Mouse (Mus musculus) liver, adult 2 months (tissue): ENCODE measurements at regions not wholly inside any gene's neighbourhood (a gene's known extent, or its start where the extent isn't known, plus 50 kb on each side); places are given as distances from the start of the nearest gene placed in this dataset.

Experiments used
- DNase-seq: peaks from one replicate; pipeline ENCODE4 v3.0.0-alpha.2; 2011; ENCODE audit warnings: low read depth, low spot score; ENCODE audit errors: extremely low read depth
- H3K27ac ChIP-seq: fragments of 200-500 bp; replicated peaks from 2 replicates; pipeline ENCODE4 v1.5.1; 2012; ENCODE audit warnings: low read depth, mild to moderate bottlenecking, control low read depth, inconsistent platforms, low read length; ENCODE audit not compliant: insufficient read depth
- H3K27me3 ChIP-seq: fragments of 200-500 bp; 2 replicates; pipeline ENCODE4 v1.6.1; 2012; ENCODE audit warnings: mild to moderate bottlenecking, moderate library complexity, low read length, inconsistent platforms; ENCODE audit not compliant: control insufficient read depth, insufficient read depth
- H3K36me3 ChIP-seq: fragments of 200-500 bp; 2 replicates; pipeline ENCODE4 v1.6.1; 2012; ENCODE audit warnings: low read length, inconsistent platforms; ENCODE audit not compliant: control insufficient read depth, insufficient read depth
- H3K4me1 ChIP-seq: fragments of 200-500 bp; 2 replicates; pipeline ENCODE4 v1.6.1; 2011; ENCODE audit warnings: low read length; ENCODE audit not compliant: control insufficient read depth, insufficient read depth
- H3K4me3 ChIP-seq: fragments of 200-500 bp; 2 replicates; pipeline ENCODE4 v1.5.1; 2011; ENCODE audit warnings: low read depth, mild to moderate bottlenecking, control low read depth, low read length, moderate library complexity; ENCODE audit not compliant: insufficient read depth
- H3K79me2 ChIP-seq: fragments of 200-500 bp; 2 replicates; pipeline ENCODE4 v1.6.1; 2012; ENCODE audit warnings: inconsistent platforms, mild to moderate bottlenecking, low read length, moderate library complexity; ENCODE audit not compliant: control insufficient read depth, insufficient read depth
- H3K9ac ChIP-seq: fragments of 200-500 bp; 2 replicates; pipeline ENCODE4 v1.6.1; 2012; ENCODE audit warnings: low read depth, mild to moderate bottlenecking, control low read depth, inconsistent platforms, low read length
- CTCF ChIP-seq: fragments of 200-500 bp; IDR thresholded peaks from 2 replicates; pipeline ENCODE4 v1.5.1; 2011; ENCODE audit warnings: low read depth, low read length, control low read depth
- POLR2A ChIP-seq: fragments of 200-500 bp; IDR thresholded peaks from 2 replicates; pipeline ENCODE4 v1.6.1; 2011; ENCODE audit warnings: low read length, control low read depth; ENCODE audit not compliant: insufficient read depth; ENCODE audit errors: extremely low read depth
- WGBS: fragments of 180-500 bp; shearing (Covaris S2); methylation state at CpG from one replicate; pipeline ENCODE4 v1.1.7; 2018; 5-methylcytosine and 5-hydroxymethylcytosine counted together

DNA sequence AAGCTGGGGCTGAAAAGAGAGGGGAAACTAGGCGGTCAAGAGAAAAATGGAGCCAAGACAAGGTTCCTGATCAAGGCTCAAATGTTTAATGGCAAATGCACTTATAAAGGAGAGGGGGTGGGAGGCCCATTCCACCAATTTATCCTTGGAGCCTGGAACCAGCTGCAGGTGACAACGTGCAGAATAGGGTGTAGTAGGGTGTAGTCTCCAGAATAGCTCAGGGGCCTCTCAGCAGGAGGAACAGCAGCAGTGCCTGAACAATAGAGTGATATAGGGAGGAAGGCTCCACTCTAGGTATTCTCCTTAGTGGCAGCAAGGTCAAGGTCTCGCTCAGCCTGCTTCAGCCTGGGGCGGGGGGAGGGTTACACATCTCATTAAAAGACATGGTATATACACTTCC is 451.7 kb downstream of the Ube2dnl2 start:
- WGBS: 60% methylated on average over 4 of the region's 4 CpGs
- H3K36me3 ChIP-seq: no peaks in the 10 kb centered on the region
- H3K27me3 ChIP-seq: no peaks in the 10 kb centered on the region
- H3K27ac ChIP-seq: no peak overlapping the region
- H3K4me1 ChIP-seq: no peaks in the 10 kb centered on the region
- no peaks in the 10 kb centered on the region for H3K79me2 ChIP-seq
- no peak for DNase-seq
- TF ChIP-seq CTCF (no peak), POLR2A (no peak)
- no peak overlapping the region for H3K4me3 ChIP-seq
- H3K9ac ChIP-seq: no peak overlapping the region

DNA sequence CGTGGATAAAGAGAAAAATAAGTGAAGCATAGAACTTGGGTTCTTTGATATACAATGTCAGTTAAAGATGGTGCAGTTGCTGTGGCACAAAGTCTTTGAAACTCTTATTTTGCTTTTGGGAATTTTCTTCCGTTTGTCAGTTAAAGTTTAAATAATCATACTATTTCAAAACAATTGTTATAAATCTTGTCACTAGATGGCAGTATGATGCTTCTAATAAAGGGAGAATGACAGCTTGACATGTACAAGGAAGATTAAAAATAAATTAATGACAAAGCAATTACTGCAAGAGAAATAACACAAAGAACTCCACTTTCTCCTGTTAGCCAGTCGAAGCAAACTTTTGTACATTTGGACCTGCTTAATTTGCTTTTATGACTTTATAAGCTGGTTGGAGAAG is 489.0 kb downstream of the Ube2dnl2 start:
- H3K4me1 ChIP-seq: no peaks in the 10 kb centered on the region
- no peaks in the 10 kb centered on the region for H3K36me3 ChIP-seq
- H3K4me3 ChIP-seq: no peak overlapping the region
- no peaks in the 10 kb centered on the region for H3K27me3 ChIP-seq
- DNase-seq: peak; percentile 41
- TF ChIP-seq CTCF (no peak), POLR2A (no peak)
- no peak overlapping the region for H3K9ac ChIP-seq
- no peaks in the 10 kb centered on the region for H3K79me2 ChIP-seq
- 25% methylated on average over 3 of the region's 3 CpGs for WGBS
- H3K27ac ChIP-seq: no peak overlapping the region
